14 mouse cellular contexts compared by ENCODE assay signal in genomic region chr19:47211609-47212312, GRCm38 (mm10). TPM values are rescaled to one million over a fixed set of nuclear protein-coding genes. Genes with fewer than 3 reads are reported as not detected.
DNase-seq lines count a peak whose midpoint lies in the region; ATAC-seq and TF ChIP-seq lines count a peak whose summit lies in the region.
"Had no signal": no experiment of that assay in that cellular context is flagged by ENCODE, and none has a peak within 500 bp of the region (broad histone marks: within the 10 kb centered on the region; RNA-seq: fewer than 3 reads in every experiment).

No protein-coding gene starts in this region.

- peaks cover 5% of the 10 kb centered on the region; the same call in 1 of the 2 replicates for H3K4me1 ChIP-seq in cortical plate, adult 2 months (ENCODE audit: control insufficient read depth, insufficient read depth, low read length)
- H3K4me1 ChIP-seq in midbrain, embryonic 10.5 days, result peaks cover 12% of the 10 kb centered on the region
- H3K4me1 ChIP-seq: liver, embryonic 15.5 days had no signal

- no peaks in the 10 kb centered on the region for H3K9me3 ChIP-seq in midbrain, embryonic 10.5 days (replicated peaks)
- H3K9me3 ChIP-seq: liver, embryonic 15.5 days had no signal

- H3K27me3 ChIP-seq in midbrain, embryonic 10.5 days (ENCODE audit: low read depth, poor library complexity, severe bottlenecking), result no peaks in the 10 kb centered on the region
- H3K27me3 ChIP-seq: liver, embryonic 15.5 days had no signal

- 80% methylated on average over 10 of the region's 10 CpGs for WGBS in midbrain, embryonic 10.5 days

- DNase-seq in right cerebral cortex, postnatal 10 days (ENCODE audit: low spot score in 2 of 2), result peak; percentile 58 to 59
- no peak for DNase-seq in right cerebral cortex, postnatal 36 days (ENCODE audit: low spot score in 2 of 2)
- DNase-seq in midbrain, embryonic 10.5 days (ENCODE audit: low spot score), result no peak
- DNase-seq in gastrocnemius, adult 8-10 months (ENCODE audit: low spot score in 2 of 2), result no peak
- no peak for DNase-seq in thymus, postnatal 25 days
- DNase-seq: gastrocnemius, postnatal 36 days; kidney, postnatal 4 days had no signal

- no peaks in the 10 kb centered on the region for H3K36me3 ChIP-seq in midbrain, embryonic 10.5 days
- H3K36me3 ChIP-seq: liver, embryonic 15.5 days had no signal

- no peak for TF ChIP-seq CTCF in cortical plate, adult 2 months (IDR thresholded peaks at IDR 0.05; ENCODE audit: extremely low read depth, insufficient read depth, low read length)

- peak overlapping the region; percentile 47; the same call in 1 of the 2 replicates for H3K27ac ChIP-seq in cortical plate, adult 2 months (ENCODE audit: insufficient read depth, low read length)
- H3K27ac ChIP-seq in midbrain, embryonic 10.5 days (replicated peaks), result peak overlapping the region; percentile 43; the same call in 1 of the 2 replicates
- H3K27ac ChIP-seq: liver, embryonic 15.5 days had no signal

- H3K4me3 ChIP-seq in cortical plate, adult 2 months (ENCODE audit: insufficient read depth, low read length), result no peak overlapping the region
- H3K4me3 ChIP-seq in midbrain, embryonic 10.5 days, result no peak overlapping the region
- H3K4me3 ChIP-seq: liver, embryonic 15.5 days; megakaryocyte, embryonic 14.5 days had no signal

- no peak for ATAC-seq in megakaryocyte progenitor cell, adult 5-6 weeks (replicated peaks; ENCODE audit: poor library complexity)

- TF ChIP-seq POLR2A in cortical plate, adult 2 months (IDR thresholded peaks at IDR 0.05; ENCODE audit: extremely low read depth, insufficient read depth, low read length), result no peak

RNA-seq across cellular contexts. Expression of gene Neurl1a, which starts 33.1 kb away (rescaled TPM):
- polyA plus RNA-seq in cortical plate, adult 2 months (2012; rRNA removed), result 118 and 124 TPM in 2 replicates
- polyA plus RNA-seq in midbrain, embryonic 10.5 days (2016; fragmentation: Nextera tagmentation; extraction: Ambion mirVana), result 4.4 and 5.0 TPM in 2 replicates
- total RNA-seq in gastrocnemius, adult 8-10 months (2022), result 100 to 1,000 TPM; 127 to 155 (median 146) TPM
- total RNA-seq in megakaryocyte progenitor cell, adult 5-6 weeks (2015), result not detected in 2 replicates
- total RNA-seq in megakaryocyte progenitor cell, adult 5-6 weeks (2017), result 0.04 TPM in 1 of 2 replicates, not detected in the other
- total RNA-seq: hematopoietic stem cell, adult 5-6 weeks had no signal

RNA-seq across cellular contexts. Expression of gene Calhm3, which starts 54.2 kb away (rescaled TPM):
- polyA plus RNA-seq in cortical plate, adult 2 months (2012; rRNA removed), result 0.10 TPM in 1 of 2 replicates, not detected in the other
- not detected in 2 replicates for polyA plus RNA-seq in midbrain, embryonic 10.5 days (2016; fragmentation: Nextera tagmentation; extraction: Ambion mirVana)
- total RNA-seq in gastrocnemius, adult 8-10 months (2022), result not detected
- total RNA-seq in megakaryocyte progenitor cell, adult 5-6 weeks (2015), result not detected in 2 replicates
- total RNA-seq in megakaryocyte progenitor cell, adult 5-6 weeks (2017), result not detected in 2 replicates
- total RNA-seq: gastrocnemius, postnatal 36 days; hematopoietic stem cell, adult 5-6 weeks had no signal
- polyA plus RNA-seq: embryonic facial prominence, embryonic 11.5 days; liver, embryonic 15.5 days; urinary bladder, adult 2 months had no signal

Comparison
In these comparisons a context has a peak if more than half of its experiments do, and no peak if none do; other contexts are left out.
1. DNase-seq: peak in right cerebral cortex, postnatal 10 days (2 of 2); none in right cerebral cortex, postnatal 36 days (0 of 2), midbrain, embryonic 10.5 days (single experiment), gastrocnemius, adult 8-10 months (0 of 2) and thymus, postnatal 25 days (single experiment).
2. RNA of gene Neurl1a, which starts 33.1 kb away (total RNA-seq): 127 to 155 TPM in gastrocnemius, adult 8-10 months; 0.04 TPM in megakaryocyte progenitor cell, adult 5-6 weeks; every median in the first group is over 100 times any median in the second.